Mouse (Mus musculus) stomach, postnatal 0 days (tissue): Measurements from ENCODE around the gene Dyrk1a.

ENCODE experiments used
- CTCF ChIP-seq: IDR thresholded peaks from 2 replicates; pipeline ENCODE4 v1.5.1; 2016; ENCODE audit warnings: antibody characterized with exemption, low read depth, mild to moderate bottlenecking, moderate library complexity
- EP300 ChIP-seq: optimal IDR thresholded peaks from 2 replicates; pipeline ENCODE3; 2016; ENCODE audit warnings: antibody characterized with exemption

- TF ChIP-seq EP300, result no peak
- TF ChIP-seq CTCF, result no peak
These were observed 42.3 kb upstream of the Dyrk1a start for GRCm38 (mm10) chr16:94527546-94527945.
